Mouse (Mus musculus) left cerebral cortex, adult 8-10 months (tissue): ENCODE measurements at regions not wholly inside any gene's neighbourhood (a gene's known extent, or its start where the extent isn't known, plus 50 kb on each side); places are given as distances from the start of the nearest gene placed in this dataset.

Experiments used
- DNase-seq, 2 experiments: peaks; one replicate each; pipeline ENCODE4 v3.0.0; 2022; ENCODE audit warnings: low spot score in 2 of 2

DNA sequence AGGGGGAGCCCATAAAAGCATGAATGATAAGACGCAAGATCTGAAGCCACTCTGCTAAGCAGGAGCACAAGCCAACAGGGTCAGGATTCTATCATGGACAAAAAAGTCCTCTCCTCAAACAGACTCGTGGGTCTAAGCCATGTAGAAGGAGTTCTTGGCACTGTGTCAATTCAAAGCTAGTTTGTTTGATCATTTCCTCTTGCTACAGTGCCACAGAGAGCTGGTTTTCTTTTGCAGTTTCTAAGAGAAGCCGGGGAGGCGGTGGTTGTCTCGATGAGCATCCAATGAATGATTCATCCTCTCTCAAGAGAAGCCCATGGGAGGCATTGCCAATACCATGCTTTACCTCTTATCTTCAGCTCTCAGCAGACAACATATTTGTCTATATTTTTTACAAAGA lies 284.6 kb upstream of the Noct start:
- DNase-seq: peak in 1 of 2 experiments; percentile 62

DNA sequence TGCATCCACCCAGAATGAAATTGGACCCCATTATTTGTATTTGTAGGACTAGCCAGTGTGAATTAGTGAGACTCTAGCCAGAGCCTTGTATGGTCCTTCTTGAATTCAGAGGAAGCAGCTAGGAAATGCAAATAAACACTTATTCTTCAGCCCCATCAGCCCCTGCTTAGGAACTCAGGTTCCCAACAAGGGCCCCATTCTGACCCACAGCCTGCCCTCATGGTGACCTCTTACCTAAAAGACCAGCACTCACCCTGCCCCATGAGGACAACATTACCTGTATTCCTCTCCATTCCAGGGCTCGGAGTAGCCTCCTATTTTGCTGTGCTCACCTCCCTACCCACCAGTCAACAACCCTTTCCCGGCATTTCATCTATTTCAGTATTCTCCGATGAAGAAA lies 283.6 kb upstream of the Noct start:
- no peak for DNase-seq

DNA sequence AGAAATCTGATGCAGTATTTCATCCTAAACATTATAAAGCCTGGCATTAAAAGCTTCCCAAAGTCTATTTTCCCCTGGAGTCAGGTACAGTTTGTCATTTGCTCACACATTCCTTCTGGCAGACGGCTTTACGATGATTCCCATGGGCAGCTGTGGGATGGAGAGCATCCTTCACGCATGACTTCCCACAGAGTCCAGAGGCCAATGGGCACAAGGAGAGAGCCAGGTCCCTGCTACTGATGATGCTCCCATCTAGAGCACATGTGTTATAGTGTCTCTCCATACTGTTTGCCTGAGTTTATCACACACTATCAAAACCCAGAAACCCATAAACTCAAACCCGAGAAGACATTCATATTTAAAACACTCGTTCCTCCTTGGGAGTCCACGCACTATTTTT lies 270.8 kb upstream of the Noct start:
- DNase-seq: no peak

DNA sequence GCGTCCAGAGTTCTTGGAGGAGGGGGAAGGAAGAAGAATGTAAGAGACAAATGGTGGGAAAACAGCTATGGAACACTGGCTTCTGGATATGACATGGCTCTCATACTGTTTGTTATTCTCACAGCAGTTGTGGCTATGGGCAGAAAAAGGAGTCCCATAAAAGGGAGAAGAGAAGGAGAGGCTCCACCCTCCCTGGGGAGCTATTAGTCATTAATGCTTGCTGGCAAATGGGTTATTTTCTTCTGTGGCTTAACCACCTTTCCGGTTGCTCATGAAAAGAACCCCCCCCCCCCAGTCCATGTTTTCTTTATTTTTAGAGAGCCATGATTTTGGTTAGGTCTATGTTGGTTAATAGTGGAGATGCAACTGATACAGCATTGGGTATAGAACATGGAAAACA lies 253.9 kb upstream of the Noct start:
- no peak for DNase-seq

DNA sequence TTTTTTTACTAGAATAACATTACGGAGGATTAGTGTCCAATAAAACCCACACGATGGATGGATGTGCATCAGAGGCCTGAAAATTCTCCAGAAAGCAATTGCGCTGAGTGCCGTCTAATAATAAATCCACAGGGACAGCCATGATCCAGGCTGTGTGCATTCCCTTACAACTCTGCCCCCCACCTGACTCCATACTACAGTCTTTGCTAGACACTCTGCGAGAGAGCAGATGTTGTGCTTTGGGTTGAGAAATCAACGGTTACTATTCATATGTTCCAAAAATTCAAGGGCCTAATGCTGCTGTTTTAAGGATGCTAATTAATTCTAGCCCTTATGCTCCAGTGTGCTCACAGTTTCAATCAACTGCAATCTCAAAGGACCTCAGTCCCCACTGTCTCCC lies 251.2 kb upstream of the Noct start:
- DNase-seq: no peak

DNA sequence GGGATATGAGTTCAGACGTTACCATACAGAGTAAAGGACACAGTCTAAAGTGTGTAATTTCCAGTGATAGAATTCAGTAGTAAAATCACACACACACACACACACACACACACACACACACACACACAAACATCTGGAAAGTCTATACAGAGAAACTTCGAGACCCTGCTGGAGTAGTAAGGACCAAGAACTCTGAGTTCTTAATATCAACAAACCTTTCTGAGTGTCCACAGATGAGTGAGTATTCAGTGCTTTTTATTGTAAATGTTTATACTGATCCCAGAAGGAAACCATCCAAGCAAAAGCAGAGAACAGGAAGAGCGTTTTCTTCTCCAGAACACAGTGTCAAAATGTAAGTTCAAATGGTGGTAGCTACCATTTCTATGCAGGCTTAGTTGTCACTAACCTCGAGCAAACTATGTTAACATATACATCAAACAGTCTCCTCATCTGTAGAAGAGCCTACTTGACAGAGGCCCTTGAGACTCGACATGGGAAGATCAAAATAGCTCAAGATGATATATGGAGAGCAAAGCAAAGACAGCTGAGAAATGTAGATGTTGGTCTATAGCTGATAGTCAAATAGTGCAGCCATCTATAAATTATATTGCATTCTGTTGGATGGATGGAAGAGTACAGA lies 248.0 kb upstream of the Noct start:
- DNase-seq: no peak

DNA sequence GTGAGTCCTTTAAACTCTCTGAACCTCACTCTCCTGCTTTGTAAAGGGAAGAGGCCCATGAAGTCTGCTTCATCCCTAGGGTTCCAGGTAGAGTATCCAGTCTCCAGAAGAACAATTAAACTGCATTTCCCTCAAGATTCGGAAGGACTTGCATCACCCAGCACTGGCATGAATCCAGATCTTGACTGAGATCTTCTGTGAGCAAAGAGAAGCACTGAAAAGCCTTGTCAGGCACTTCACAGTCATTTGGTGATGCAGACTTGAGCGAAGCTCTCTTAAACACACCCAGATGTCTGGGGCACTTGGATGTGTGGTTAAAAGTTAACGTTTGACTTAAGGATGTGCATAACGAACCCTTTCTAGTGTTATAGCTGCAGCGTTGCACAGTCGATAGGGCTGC lies 247.4 kb upstream of the Noct start:
- DNase-seq: no peak

DNA sequence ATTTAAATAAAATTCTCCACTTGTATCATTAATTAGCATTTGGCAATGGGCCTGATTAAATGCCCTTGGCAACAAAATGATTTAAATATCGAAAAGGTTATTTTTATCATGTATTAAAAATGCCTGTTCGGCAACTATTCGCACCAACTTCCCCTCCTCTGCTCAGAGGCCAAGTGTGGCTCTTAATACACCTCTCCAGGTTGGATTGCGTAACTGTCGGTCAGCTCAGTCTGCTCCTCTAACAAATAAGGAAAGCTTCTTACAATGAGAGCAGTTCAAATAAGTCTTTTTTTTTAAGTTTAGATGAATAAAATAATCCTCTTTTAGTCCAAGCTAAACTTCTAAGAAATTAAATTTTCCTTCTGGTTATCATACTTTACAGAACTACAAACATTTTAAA lies 245.6 kb upstream of the Noct start:
- no peak for DNase-seq

DNA sequence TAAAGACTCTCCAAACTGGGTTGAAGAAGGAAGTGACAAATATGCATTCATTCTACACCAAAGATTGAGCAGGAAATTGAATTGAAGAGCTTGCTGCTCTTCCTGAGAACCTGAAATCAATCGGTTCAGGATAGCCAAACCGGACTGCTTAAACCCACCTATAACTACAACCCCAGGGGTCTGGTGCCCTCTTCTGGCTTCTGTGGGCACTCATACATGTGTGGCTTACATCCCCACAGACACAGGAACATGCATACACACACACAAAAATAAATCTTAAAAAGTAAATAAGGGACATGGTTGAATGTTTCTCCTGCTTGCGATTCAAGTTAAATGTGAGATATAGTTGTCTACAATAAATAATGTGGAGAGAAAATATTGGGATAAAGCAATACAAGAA lies 244.7 kb upstream of the Noct start:
- DNase-seq: no peak

DNA sequence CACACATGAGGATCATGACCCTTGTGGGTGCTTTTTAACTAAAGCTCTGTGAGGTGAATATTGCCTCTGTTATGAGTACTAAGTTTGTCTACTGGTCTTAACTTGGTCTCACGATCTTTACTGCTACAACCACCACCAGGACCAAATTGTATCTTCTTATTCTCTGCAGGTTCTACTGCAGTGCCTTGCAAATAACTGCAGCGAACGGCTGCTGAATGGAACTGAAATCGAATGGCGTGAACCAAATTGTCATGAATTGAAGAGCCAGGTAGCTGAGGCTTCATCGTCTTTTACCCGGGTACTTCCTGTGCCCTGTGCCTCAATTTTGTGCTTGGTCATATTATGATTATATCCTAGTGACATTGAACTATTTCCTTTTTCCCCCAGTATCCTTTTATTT lies 242.5 kb upstream of the Noct start:
- DNase-seq: no peak

DNA sequence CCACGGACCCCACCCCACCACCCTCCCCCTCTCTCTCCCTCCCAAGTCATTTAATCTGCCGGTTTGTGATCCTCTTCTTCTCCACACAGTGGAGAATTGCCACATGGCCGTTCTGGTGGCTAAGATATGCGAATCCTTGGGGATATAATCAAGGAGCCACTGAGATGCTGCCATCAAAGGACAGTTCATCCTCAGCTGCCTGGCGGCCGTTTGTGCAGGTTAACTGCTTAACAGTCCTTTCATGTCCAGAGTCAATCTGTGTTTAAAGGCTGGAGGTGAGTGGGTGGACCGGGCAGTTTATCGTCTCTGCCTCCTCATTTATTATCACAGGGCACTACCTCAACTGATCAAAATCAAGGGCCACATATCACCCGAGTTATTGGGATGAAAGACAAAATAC lies 241.6 kb upstream of the Noct start:
- DNase-seq: no peak

DNA sequence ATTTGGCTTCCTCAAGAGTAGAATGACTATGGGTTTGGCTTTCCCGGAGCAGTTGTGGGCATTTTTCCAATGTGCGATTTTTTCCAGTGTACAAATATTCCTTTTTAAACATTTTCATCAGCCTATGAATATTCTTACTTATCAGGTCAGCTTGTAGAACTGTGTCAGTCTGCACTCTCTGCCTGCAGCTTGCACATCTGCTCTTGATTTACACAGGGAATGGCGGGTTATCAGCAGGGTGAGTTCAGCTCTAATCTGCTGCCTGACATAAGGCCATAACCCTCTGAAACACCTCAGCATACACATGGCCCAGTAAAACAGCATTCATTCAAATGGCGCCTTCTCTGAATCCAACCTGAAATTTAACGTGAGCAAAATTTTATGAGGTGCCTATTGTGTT lies 241.1 kb upstream of the Noct start:
- no peak for DNase-seq

DNA sequence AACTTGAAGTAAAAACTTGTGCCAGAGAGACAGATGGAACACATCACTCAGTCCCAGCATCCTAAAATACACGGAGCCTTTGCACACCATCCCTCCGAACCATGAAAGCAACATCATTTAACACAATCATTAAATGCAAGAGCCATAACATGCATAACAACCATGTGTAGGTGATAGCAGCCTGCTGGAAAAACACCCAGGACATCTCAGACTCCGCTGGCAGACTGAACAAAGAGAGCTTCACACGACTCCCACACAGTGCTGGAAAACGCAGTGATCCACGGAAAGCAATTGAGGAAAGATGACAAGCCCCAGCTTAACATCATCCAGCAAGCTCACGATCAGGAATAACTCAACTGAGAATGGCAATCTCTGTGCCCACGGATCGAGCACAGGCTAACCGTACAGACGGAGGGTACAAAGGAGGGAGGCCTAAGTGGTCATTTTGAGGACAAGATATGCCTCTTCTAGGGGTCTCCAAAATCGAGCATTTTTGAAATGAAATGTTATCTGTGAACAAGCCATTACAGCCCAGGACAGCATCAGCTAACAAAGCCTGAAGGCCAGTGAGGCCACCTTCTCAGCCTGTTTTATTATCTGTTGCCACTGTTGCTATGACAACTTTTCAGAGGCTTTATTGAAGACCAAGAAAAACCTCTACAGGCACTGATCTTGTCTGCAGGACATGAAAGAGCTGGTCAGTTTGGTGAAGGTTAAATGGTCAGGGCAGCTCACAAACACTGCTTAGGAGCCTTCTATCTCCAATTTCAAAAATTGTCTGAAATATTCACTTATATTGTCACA lies 240.1 kb upstream of the Noct start:
- peak; percentile 30 to 86 for DNase-seq

DNA sequence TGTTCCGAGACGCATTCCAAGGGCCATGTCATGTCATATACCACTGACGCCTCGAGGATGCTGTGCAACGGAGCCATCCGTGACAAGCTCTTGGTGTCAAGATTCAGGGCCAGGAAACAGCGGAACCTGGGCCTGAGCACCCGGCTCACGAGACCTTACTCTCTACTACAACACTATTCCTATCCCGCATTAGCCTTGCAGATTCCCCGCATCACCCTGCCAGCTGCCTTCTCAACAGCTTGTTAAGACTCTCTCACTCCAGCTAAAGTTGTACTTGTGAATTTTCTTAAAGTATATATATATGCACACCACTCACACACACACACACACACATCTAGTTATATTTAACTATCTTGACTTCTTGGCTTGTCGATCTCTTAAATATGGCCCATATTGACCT lies 236.4 kb upstream of the Noct start:
- DNase-seq: no peak

DNA sequence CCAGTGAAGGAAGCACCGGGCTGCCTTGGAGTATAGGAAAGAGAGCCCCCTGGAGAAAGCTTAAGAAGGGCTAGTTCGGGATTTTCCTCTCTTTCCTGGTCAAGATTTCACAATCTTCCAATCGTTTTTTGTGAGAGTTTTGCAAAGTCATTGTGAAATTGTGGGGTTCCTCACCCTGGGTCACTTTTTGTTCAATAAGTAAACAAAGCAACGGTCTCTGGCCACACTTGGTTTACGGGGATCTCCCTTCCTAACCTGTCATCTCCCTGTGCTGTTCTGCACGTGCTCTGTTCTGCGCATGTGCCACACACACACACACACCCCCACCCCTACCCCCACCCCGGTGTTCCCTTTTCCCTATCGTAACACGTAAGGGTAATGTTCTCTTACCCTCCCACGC lies 233.4 kb upstream of the Noct start:
- DNase-seq: no peak

DNA sequence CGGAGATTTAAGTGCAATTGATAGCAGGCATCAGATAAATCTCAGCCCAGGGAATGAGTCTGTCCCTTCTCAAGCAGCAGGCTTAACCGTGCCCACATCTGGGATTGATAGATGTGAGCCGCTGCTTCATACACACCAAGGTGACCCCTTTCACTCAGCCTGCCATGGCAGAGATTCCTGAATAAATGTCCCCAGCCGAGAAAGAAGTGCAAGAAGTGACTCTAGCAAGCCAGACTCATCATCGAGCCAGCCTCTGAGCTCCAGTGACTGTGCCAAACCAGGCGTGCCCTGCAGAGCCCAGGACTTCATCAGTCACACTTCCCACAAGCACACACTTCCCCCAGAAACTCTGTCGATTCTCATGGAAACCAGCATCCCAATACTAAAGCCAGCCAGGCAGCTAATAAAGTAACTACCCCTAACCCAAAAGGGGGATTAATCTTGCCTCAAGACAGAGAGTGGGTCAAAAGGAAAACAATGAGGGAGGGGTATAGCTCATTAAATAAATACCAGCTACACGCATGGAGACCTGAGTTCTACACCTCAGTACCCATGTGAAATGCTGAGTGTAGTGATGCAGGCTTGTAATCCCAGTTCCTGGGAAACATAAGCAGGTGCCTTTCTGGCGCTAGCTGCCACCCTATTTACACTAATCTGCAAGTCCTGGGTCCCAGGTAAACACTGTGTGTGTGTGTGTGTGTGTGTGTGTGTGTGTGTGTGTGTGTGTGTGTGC lies 231.5 kb upstream of the Noct start:
- DNase-seq: no peak

DNA sequence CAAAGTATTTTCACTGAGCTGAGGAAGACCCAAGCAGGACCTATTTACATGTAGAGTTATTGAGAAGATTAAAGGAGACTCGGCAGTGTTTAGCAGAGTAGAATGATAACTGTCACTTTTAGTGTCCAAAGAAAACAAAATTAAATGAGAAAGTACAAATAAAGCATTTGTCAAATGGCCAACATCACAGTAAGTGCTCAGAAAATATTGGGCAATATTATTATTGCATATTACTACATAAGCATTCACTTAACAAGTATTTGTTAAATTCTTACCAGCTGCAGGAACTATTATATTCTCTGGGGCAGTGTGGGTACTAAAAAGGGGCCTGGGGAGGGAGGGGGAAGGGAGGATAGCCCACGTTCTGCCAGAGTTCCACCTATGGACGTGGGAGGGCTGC lies 224.5 kb upstream of the Noct start:
- no peak for DNase-seq

DNA sequence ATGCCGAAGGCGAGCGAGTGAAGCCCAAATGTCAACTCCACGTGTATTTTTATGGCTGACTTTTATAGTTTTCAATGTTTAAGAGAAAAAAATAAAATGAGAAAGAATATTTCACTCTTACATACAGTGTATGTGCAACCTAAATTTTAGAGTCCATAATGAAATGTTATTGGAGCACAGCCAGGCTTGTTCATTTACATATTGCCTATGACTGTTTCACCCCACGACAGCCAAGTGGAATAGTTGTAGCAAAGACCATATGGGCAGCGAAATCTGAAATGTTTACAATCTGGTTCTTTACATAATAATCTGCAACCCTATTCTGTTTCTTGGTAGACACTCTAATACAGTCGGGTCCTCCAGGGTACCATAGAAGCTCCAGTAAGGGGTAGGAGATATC lies 223.3 kb upstream of the Noct start:
- DNase-seq: no peak

DNA sequence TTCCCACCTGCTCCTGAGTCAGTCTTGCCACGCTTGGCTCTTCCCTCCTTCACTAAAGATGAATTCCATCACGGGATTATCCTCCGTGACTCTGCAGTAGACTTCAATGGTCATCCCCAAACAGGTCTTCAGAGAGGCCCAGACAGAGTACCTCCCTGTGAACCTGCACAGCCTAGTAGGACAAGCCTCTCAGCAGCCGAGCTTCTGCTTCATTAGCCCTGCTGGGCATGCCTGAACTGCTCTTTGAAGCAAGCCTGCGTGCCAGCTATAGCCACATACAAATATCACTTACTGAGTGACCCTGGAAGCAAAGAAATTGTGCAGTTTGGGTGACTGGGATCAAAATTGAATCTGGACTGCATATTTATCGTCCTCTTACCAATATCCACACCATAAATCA lies 221.6 kb upstream of the Noct start:
- DNase-seq: no peak

DNA sequence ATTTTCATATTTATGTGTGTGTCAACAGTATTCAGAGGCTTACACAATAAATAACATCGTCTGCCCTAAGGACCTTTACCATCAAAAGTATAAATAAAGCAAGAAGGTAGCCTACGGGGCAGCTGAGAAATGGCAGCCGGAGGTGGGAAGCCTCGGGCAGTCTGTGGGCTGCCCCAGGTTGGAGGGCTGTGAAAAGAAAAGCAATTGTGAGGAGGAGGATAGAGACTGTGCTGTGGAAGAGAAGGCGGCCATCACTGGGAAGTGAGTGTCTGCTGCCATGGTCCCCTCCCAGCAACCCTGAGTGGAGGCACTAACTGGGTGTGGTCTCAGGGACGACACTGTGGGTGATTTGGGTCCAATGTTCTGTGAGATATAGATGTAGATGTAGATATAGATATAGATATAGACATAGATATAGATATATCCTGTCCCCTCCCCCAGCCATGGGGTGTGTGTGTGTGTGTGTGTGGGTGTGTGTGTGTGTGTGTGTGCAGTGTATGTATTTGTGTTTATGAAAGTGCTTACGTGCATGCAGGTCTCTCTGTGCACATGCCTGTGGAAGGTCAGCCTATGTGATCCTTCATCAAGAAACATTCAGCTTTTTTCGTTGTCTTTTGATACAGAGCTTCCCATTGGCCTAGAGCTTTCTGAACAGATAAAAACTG lies 220.6 kb upstream of the Noct start:
- DNase-seq: no peak

DNA sequence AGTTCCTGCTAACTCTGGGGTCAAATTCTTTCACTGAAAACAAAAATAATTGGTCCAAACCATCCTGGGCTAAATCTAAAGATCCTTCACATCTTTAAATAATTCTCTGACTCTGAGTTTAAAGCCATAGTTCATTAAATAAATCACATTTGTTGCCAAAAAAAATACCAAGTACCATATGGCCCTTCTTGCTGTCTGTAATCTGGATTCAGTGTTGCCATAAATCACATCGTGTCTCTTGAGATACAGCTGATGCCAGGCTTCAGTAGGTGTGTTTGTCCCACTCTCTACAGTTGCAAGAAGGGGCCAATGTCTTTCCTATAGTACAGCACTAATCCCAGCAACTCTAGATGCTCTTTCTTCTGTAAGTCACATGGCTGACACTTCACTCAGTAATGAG lies 220.0 kb upstream of the Noct start:
- no peak for DNase-seq

DNA sequence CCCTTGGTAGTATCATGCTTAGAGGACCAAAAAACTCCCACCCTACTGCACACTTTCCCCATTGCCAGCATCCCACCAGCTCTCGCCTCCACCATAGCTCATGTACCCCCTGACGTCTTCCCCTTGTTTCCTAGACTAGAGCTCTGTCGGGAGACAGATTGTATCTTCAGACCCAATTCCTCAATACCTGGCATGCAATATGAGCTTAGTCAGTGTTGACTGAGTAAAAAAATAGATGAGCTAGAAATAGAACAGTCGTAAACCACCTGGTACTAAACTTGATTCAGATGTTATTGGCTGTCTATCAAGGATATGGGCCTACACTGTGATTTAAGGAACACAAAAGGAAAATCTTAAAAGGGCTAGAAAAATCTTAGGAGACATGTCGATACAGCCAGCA lies 215.1 kb upstream of the Noct start:
- DNase-seq: no peak
